Mouse (Mus musculus) limb, embryonic 13.5 days (tissue): ENCODE results near the gene Scn9a. TPM values are rescaled to one million over a fixed set of nuclear protein-coding genes. Genes with fewer than 3 reads are reported as not detected.

Source experiments
- ATAC-seq: fragments of 200-750 bp; cut with Nextera tagmentation; 2 replicates; pipeline ENCODE4 v1.8.0; 2017; ENCODE audit warnings: low read depth, moderate number of reproducible peaks, moderate TSS enrichment; ENCODE audit not compliant: low FRiP score
- H3K27ac ChIP-seq: fragments of 300-500 bp; sonication (generic); 2 replicates; pipeline ENCODE4 v1.5.1; 2015; ENCODE audit warnings: inconsistent platforms, mild to moderate bottlenecking, moderate library complexity
- H3K27me3 ChIP-seq: fragments of 300-500 bp; sonication (generic); 2 replicates; pipeline ENCODE4 v1.6.1; 2015; ENCODE audit warnings: mild to moderate bottlenecking, inconsistent platforms
- H3K36me3 ChIP-seq: fragments of 300-500 bp; sonication (generic); 2 replicates; pipeline ENCODE4 v1.6.1; 2015; ENCODE audit warnings: inconsistent platforms, mild to moderate bottlenecking, moderate library complexity
- H3K4me1 ChIP-seq: fragments of 300-500 bp; sonication (generic); 2 replicates; pipeline ENCODE4 v1.6.1; 2015; ENCODE audit warnings: inconsistent platforms
- H3K4me2 ChIP-seq: fragments of 300-500 bp; sonication (generic); replicated peaks from 2 replicates; pipeline ENCODE4 v1.6.1; 2015; ENCODE audit warnings: inconsistent platforms, mild to moderate bottlenecking, moderate library complexity
- H3K4me3 ChIP-seq: fragments of 300-500 bp; sonication (generic); 2 replicates; pipeline ENCODE4 v1.5.1; 2015; ENCODE audit warnings: moderate library complexity, mild to moderate bottlenecking, inconsistent platforms
- H3K9ac ChIP-seq: fragments of 300-500 bp; sonication (generic); 2 replicates; pipeline ENCODE4 v1.6.1; 2015; ENCODE audit warnings: mild to moderate bottlenecking, inconsistent platforms
- H3K9me3 ChIP-seq: fragments of 300-500 bp; sonication (generic); 2 replicates; pipeline ENCODE4 v1.6.1; 2016; ENCODE audit warnings: inconsistent platforms
- WGBS: fragments of 180-500 bp; shearing (Covaris S2); methylation state at CpG from one replicate; pipeline ENCODE4 v1.1.7; 2015; 5-methylcytosine and 5-hydroxymethylcytosine counted together
- polyA plus RNA-seq: library from polyadenylated mRNA; unstranded; fragments of >200 nt; fragmentation: Nextera tagmentation; extraction: Ambion mirVana; gene quantifications from 2 replicates; pipeline ENCODE4 v1.2.1, GENCODE M21; 2015

The Scn9a gene
- polyA plus RNA-seq, 1 experiment from 2014 or later = 1.1 TPM

DNA sequence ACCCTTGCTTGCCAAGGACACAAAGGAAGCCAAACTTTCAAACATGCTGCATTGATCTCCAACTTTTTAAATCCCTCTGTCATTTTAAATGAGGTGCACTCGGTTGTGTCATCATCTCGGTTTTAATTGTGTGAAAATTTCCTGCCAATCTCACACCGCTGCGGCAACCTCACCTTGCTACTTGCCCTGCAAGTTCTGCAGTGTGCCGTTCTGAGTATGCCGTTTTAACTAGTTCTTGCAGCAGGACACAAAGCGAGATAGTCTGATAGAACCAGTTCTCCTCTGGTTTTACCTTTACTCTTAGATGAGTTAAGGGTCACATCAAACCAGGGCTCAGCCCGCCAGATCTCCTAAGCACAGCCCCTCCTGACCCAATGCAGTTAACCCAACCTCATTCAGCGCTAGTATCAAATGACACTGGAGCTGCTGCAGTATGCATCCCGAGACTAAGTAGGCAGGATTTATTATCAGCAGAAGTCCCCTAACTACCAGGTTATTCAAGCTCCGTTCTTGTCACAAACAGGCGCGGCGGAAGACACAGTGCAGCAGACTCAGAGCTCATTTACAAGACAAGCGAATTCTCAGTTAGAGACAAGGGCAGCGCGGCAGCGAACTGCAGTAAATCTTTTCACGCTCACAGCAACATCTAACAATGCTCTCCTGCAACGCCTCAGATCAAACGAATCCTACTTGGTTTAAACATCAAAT lies 194.8 kb downstream of the Scn9a start:
- H3K36me3 ChIP-seq = no peaks in the 10 kb centered on the region
- H3K9me3 ChIP-seq = no peaks in the 10 kb centered on the region
- H3K4me3 ChIP-seq = peak overlapping the region; percentile 40
- H3K27ac ChIP-seq = no peak overlapping the region
- H3K27me3 ChIP-seq = peaks cover 3% of the 10 kb centered on the region
- 4% methylated on average over 21 of the region's 21 CpGs for WGBS
- H3K4me2 ChIP-seq = peak overlapping the region; percentile 75
- H3K4me1 ChIP-seq = peaks cover 16% of the 10 kb centered on the region; the same call in 1 of the 2 replicates
- ATAC-seq = no peak
- peak overlapping the region; percentile 48 for H3K9ac ChIP-seq

DNA sequence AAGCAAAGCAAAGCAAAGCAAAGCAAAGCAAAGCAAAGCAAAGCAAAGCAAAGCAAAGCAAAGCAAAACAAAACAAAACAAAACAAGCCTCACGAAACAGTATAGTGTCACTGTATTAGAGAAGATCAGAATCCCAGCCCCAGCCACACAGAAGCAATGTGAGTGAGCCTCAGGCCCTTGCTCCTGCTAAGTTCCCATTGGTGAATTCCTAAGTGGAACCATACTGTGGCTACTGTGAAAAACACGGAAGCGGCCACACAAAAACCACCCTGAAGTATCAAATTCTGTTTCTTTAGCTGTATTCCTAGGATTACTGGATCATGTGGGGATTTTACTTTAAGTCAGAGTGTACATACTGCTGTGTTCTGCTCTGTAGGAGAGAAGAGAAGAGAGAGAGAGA lies 198.5 kb downstream of the Scn9a start:
- Histone ChIP-seq H3K4me2 (no peak overlapping the region), H3K9ac (no peak overlapping the region), H3K27ac (no peak overlapping the region), H3K36me3 (no peaks in the 10 kb centered on the region), H3K4me1 (peaks cover 16% of the 10 kb centered on the region; the same call in 1 of the 2 replicates), H3K4me3 (no peak overlapping the region), H3K9me3 (no peaks in the 10 kb centered on the region), H3K27me3 (peaks cover 3% of the 10 kb centered on the region)
- WGBS = 23% methylated on average over 3 of the region's 3 CpGs
- peak; percentile 40; the same call in 1 of the 2 replicates for ATAC-seq

Other genes starting within 250 kb of the Scn9a start
- 2.7 and 3.2 TPM in 2 replicates for gene Scn1a, start 194.1 kb downstream of the Scn9a start, polyA plus RNA-seq
- gene Scn7a, start 150.0 kb upstream of the Scn9a start, polyA plus RNA-seq = 0.11 and 0.14 TPM in 2 replicates